Mouse (Mus musculus) Muller cell, postnatal 12 days (primary cell): ENCODE measurements around the gene Adamts20.

ENCODE experiments used
- DNase-seq: peaks from one replicate; pipeline ENCODE4 v3.0.0-alpha.2; 2015; ENCODE audit errors: inconsistent ontology term

The Adamts20 gene

GRCm38 (mm10) chr15:94344317-94344716 is 120.9 kb downstream of the Adamts20 start:
- no peak for DNase-seq

DNA sequence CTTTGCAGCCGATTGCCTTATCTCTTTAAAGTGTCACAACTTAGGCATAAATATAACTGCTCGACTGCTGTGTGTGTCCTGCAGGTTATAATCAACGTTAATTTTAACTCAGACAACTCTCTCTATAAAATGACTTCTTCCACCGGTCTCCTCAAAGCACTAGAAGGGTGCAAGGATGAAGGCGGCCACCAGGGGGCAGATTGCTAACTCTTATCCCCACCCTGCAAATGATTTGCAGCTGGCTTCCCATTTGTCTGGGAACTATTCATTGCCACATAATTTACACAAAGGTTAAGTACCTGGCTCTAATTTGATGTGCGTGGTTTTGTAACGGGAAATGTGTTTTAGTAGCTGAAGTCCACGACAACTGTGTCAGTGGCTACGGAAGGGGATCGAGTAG is 122.9 kb downstream of the Adamts20 start:
- peak; percentile 32 for DNase-seq

DNA sequence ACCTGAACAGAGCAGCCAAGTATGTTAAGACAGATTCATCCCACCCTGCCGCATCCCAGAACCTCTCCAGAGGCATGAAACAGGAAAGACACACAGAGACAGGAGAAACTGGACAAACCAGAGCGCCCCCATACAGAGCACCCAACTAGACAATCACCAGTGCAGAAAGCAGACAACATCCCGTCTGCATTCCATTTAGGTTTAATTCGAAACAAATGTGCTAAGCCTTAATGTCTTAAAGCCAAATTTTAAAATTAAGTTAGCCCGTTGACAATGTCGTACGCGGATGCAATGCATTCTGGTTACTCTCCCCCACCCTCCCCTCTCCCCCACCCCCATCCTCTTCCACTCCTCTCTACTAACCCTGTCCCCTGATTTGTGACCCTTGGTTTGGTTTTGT is 126.2 kb downstream of the Adamts20 start:
- DNase-seq: no peak

DNA sequence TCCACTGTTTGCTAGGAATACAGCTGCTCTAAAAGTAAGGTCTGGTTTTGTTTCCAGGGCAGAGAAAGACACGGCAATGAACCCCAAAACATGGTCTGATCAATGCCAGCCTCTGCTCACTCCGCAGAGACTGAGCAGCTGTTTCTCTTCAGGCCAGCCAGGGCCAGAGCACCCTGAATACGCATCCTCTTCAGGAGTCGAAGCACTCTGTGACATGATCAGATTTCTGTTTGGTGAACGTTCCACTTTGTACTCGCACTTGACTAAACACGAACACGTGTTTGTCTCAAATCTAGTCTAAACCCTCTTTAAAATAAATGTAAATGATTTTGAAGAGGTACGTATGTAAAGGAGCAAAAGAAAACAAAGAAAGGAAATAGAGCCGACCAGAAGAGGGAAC is 130.6 kb downstream of the Adamts20 start:
- no peak for DNase-seq

DNA sequence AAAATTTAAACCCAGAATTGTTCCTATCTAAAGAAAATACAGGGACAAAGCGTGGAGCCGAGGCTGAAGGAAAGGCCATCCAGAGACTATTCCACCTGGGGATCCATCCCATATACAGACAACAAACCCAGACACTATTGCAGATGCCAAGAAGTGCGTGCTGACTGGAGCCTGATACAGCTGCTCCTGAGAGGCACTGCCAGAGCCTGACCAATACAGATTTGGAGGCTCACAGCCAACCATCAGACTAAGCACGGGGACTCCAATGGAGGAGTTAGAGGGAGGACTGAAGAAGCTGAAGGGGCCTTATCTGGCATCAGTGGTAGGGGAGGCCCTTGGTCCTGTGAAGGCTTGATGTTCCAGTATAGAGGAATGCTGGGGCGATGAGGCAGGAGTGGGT is 138.6 kb downstream of the Adamts20 start:
- no peak for DNase-seq

DNA sequence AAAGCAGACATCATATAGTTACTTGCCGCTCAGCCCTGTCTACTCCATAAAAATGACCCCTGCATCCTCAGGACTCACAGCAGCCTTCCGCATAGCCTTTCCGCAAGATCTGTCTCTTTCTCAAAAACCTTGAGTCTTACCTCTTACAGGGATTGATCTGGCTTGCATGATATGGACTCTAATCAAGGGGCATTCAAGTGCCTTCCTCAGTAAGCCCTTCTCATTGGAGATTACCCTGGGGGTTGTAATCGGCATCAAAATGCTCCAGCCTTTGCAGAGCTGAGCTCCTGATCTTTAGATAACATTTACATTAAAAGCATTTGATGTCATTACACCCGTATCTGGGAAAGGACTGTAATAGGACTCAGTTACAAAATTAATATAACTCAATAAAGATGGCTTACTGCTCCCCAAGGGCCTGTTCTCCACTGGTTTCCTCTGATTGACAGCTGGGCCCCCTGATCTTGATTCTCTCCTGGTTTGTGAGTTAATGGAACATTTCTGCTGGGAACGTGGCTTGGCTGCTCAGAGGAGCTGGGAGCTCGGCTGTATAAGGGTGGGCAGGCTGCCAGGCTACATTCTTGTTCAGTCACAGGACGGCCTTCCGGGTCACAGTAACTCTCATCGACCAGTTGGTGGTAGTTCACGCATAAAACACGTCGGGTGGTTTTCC is 139.6 kb downstream of the Adamts20 start:
- peak; percentile 83 for DNase-seq

- no peak for DNase-seq
These were observed 149.0 kb downstream of the Adamts20 start for GRCm38 (mm10) chr15:94316171-94316570.

- no peak for DNase-seq
These were observed 155.5 kb downstream of the Adamts20 start for GRCm38 (mm10) chr15:94309689-94310088.

- no peak for DNase-seq
These were observed 157.3 kb downstream of the Adamts20 start for GRCm38 (mm10) chr15:94307888-94308287.

GRCm38 (mm10) chr15:94303151-94303550 is 162.1 kb downstream of the Adamts20 start:
- peak; percentile 6 for DNase-seq

DNA sequence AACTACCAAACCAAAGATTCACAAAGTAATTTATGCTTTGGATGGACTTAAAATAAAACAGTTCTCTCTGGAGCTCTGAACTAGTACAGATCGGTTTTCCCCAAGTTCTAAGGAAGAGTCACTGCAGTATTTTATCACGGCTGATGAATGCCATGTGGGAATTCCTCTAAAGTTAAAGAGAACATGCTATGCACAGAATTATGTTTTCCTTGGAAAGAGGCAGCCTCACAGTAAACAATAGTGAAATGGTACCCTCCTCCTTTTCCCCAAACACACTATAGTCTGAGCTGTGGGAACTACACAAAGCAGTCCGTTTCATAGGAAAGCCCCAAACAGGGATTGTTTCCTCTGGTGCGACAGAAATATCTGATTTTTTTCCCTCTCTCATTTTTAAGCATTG is 171.1 kb downstream of the Adamts20 start:
- DNase-seq: no peak

GRCm38 (mm10) chr15:94288015-94288414 is 177.2 kb downstream of the Adamts20 start:
- no peak for DNase-seq

GRCm38 (mm10) chr15:94287495-94287894 is 177.7 kb downstream of the Adamts20 start:
- no peak for DNase-seq

GRCm38 (mm10) chr15:94276418-94276817 is 188.8 kb downstream of the Adamts20 start:
- no peak for DNase-seq

- DNase-seq: peak; percentile 49
These were observed 199.6 kb downstream of the Adamts20 start for GRCm38 (mm10) chr15:94265630-94266029.

GRCm38 (mm10) chr15:94264497-94264879 is 200.7 kb downstream of the Adamts20 start:
- no peak for DNase-seq

DNA sequence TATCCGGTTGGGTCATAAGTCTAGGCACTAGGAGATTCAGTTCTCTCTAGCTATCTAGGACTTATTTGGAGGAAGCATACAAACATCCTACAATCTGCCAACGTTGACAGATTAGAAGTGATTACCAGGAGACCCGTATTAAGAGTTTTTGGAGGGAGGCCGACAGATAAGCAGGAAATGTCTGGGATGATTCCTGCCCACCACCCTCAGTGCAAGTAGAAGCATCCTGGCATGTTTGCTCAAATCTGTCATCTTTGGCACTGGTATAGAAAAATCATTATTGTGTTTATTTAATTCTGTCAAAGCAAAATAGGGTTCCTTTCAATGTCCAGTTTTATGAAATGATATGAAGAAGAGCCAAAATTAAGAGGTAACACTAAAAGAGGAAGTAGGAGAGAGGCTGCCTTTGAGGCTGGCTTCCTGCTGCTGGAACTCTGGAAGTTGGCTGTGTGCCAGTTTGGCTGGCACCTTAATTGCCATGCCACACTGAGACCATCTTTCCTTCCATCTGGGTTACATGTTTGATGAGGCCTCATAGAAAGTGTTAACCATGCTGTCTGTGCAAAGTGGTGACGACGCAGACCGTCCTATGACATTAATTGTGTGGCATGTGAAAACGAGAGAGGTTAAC is 201.2 kb downstream of the Adamts20 start:
- DNase-seq: peak; percentile 42

DNA sequence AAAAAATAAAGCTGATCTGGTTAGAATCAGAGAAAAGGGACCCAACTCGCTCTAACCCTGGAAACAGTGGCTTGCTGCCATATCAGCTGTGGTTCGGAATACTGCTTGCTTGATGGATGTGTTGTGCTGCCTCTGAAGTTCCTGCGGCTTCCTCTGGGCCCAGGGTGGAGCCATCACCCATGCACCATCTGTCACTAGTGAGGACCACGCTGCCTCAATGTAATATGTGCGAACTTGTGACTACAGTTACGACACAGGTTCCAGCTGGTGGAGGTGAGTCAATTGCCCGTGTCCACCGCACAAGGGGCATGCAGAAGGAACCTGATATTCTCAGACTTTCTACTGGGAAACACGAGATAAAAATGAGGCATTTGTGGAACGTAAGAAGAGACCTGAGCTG is 202.0 kb downstream of the Adamts20 start:
- no peak for DNase-seq

- DNase-seq: no peak
These were observed 205.7 kb downstream of the Adamts20 start for GRCm38 (mm10) chr15:94259497-94259896.

DNA sequence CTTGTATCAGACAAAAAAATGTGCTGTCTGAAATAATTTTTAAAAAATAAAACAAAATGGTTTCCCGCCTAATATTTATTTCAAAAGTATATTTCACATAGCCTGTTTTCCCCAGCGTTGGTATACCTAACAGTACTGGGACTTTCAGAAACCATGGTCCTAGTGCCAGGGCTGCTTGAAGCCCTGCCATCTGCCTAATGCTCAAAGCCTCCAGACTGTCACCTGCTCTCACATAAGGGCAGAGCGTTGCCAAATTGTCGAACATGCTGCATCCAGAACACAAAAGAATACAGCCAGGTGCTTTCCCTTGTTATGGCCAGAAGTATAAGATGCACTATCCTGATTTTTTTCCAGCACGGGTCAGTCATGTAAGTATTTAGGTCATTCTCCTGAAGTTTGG is 209.7 kb downstream of the Adamts20 start:
- no peak for DNase-seq

GRCm38 (mm10) chr15:94254861-94255516 is 210.2 kb downstream of the Adamts20 start:
- DNase-seq: peak; percentile 57

GRCm38 (mm10) chr15:94254091-94254860 is 210.9 kb downstream of the Adamts20 start:
- peak; percentile 95 for DNase-seq
